Mouse (Mus musculus) spleen, postnatal 14 days (tissue): ENCODE measurements at regions not wholly inside any gene's neighbourhood (a gene's known extent, or its start where the extent isn't known, plus 50 kb on each side); places are given as distances from the start of the nearest gene placed in this dataset.

Experiments
- DNase-seq, 2 experiments: peaks; one replicate each; pipeline ENCODE4 v3.0.0; 2021 to 2022; ENCODE audit warnings: low spot score in 2 of 2

- no peak for DNase-seq
These were observed 398.1 kb downstream of the Lmo4 start for GRCm38 (mm10) chr3:143806940-143807339.

- DNase-seq, result no peak
These were observed 407.2 kb downstream of the Lmo4 start for GRCm38 (mm10) chr3:143797850-143798249.

- no peak for DNase-seq
These were observed 414.1 kb downstream of the Lmo4 start for GRCm38 (mm10) chr3:143790905-143791304.

GRCm38 (mm10) chr3:143789932-143790570 is 415.0 kb downstream of the Lmo4 start:
- no peak for DNase-seq

- DNase-seq, result no peak
These were observed 418.1 kb downstream of the Lmo4 start for GRCm38 (mm10) chr3:143786889-143787288.

GRCm38 (mm10) chr3:143784353-143784791 is 420.6 kb downstream of the Lmo4 start:
- DNase-seq, result no peak

- DNase-seq, result no peak
These were observed 426.9 kb downstream of the Lmo4 start for GRCm38 (mm10) chr3:143778161-143778560.

GRCm38 (mm10) chr3:143759337-143759736 is 445.7 kb downstream of the Lmo4 start:
- no peak for DNase-seq

GRCm38 (mm10) chr3:143753197-143753596 is 451.8 kb downstream of the Lmo4 start:
- DNase-seq, result no peak

- DNase-seq, result no peak
These were observed 452.4 kb downstream of the Lmo4 start for GRCm38 (mm10) chr3:143752660-143753059.

GRCm38 (mm10) chr3:143750128-143750527 is 454.9 kb downstream of the Lmo4 start:
- no peak for DNase-seq

- no peak for DNase-seq
These were observed 461.4 kb downstream of the Lmo4 start for GRCm38 (mm10) chr3:143743649-143744048.

- DNase-seq, result no peak
These were observed 462.0 kb downstream of the Lmo4 start for GRCm38 (mm10) chr3:143742786-143743571.

- DNase-seq, result no peak
These were observed 466.3 kb downstream of the Lmo4 start for GRCm38 (mm10) chr3:143738676-143739075.

- DNase-seq, result no peak
These were observed 467.2 kb downstream of the Lmo4 start for GRCm38 (mm10) chr3:143737844-143738243.

GRCm38 (mm10) chr3:143736651-143737398 is 468.2 kb downstream of the Lmo4 start:
- DNase-seq, result no peak

GRCm38 (mm10) chr3:143734791-143735190 is 470.2 kb downstream of the Lmo4 start:
- no peak for DNase-seq

GRCm38 (mm10) chr3:143732966-143733725 is 471.9 kb downstream of the Lmo4 start:
- no peak for DNase-seq

GRCm38 (mm10) chr3:143729473-143730076 is 475.4 kb downstream of the Lmo4 start:
- no peak for DNase-seq

- no peak for DNase-seq
These were observed 482.4 kb downstream of the Lmo4 start for GRCm38 (mm10) chr3:143722571-143722970.

- no peak for DNase-seq
These were observed 482.9 kb downstream of the Lmo4 start for GRCm38 (mm10) chr3:143722082-143722481.
